Mouse (Mus musculus): ENCODE results near the gene Prr13. TPM values are rescaled to one million over a fixed set of nuclear protein-coding genes. Genes with fewer than 3 reads are reported as not detected.
A peak's percentile ranks its signal among the peaks of the same experiment; 100 is the strongest.

Gene Prr13
- total RNA-seq, 2 experiments from 2014 or later, result 86.2 to 148 TPM

- peak in 1 of 2 experiments; percentile 19 for DNase-seq (ENCODE audit: low spot score in 2 of 2)
These were observed 1.0 kb downstream of the Prr13 start for GRCm38 (mm10) chr15:102459847-102460246.

DNA sequence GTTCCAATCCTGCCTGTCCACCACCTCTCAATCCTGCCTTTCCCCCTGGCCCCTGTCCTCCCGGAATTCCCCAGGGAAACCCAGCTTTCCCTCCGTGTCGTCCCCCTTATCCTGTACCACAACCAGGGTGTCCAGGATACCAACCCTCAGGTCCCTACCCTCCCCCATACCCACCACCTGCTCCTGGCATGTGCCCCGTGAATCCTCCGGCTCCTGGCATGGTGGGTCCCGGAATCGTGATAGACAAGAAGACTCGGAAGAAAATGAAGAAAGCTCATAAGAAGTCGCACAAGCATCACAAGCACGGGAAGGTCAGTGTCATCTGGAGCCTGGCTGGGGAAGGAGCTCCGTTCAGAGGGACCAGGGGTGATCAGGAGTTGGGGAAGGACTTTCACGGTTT is 1.6 kb downstream of the Prr13 start:
- DNase-seq (ENCODE audit: low spot score in 2 of 2), result peak in 1 of 2 experiments; percentile 23

- peak in 1 of 2 experiments; percentile 20 for DNase-seq (ENCODE audit: low spot score in 2 of 2)
These were observed 2.1 kb downstream of the Prr13 start for GRCm38 (mm10) chr15:102460971-102461370.

- DNase-seq (ENCODE audit: low spot score in 2 of 2), result peak in 1 of 2 experiments; percentile 19
These were observed 2.7 kb downstream of the Prr13 start for GRCm38 (mm10) chr15:102461430-102462075.

DNA sequence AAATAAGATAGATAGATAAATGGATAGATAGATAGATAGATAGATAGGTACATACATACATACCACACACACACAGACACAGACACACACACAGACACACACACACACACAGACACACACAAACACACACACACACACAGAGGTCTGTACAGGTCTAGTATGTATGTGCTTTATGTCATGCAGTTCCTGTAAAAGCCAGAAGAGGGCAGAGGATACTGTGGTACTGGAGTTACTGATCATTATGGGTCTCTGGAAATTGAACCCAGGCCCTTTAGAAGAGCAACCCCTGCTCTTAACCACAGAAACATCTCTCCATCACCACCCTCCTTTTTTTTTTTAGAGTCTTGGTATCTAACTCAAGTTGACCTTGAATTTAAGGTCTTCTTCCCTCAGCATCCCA is 4.8 kb downstream of the Prr13 start:
- DNase-seq (ENCODE audit: low spot score in 2 of 2), result no peak

DNA sequence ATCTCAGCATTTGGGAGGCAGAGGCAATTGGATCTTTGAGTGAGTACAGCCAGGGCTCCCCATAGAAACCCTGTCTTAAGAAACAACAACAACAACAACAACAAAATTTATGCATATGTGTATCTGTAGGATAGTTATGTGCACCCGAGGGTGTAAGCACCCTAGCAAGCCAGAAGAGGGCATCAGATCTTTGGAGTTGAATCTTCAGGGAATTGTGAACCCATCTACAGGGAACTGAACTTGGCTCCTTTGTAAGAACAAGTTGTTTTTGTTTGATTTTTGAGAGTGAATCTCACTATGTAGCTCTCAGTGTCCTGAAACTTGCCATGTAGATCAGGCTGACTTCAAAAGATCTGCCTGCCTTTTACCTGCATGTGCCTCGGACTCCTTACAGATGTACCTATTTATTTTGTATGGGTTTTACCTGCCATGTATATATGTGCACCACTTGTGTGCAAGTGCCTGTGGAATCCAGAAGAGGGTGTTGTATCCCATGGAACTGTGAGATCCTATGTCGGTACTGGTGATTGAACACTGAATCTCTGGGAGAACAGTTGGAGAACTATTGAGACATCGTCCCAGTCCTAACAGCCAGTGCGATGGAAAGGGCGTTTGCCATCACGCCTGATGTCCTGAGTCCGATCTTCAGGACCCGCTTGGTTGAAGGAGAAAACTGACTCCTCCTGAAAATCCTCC is 10.0 kb downstream of the Prr13 start:
- DNase-seq (ENCODE audit: low spot score in 2 of 2), result no peak

DNA sequence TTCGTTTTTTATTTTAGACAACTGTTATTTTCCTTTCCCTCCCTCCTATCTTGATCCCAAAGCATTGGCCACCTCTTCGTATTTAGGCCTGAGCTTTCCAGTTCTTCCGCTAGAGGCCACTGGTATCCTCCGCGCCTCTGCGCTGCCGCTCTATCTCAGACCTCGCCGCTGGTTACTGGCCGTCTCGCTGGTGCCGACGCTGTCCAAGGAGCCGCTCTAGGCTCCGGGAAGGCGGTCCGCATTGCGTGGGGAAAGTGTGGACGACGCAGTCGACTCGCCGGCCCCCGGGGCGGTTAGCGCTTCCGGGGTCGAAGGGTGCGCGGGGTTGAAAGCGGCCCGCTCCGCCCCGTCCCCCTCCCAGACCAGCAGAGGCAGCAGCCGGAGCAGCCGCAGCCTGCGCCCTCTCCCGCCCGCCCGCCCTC is 11.4 kb downstream of the Prr13 start, which contains the start of gene Pcbp2:
Pcbp2 (plus strand) TSS at position 357 of the 422 bp plus-strand sequence.
- DNase-seq (ENCODE audit: low spot score in 2 of 2), result peak; percentile 90 to 92

- DNase-seq (ENCODE audit: low spot score in 2 of 2), result peak; percentile 73 to 77
These were observed 11.9 kb downstream of the Prr13 start for GRCm38 (mm10) chr15:102470605-102471294.

DNA sequence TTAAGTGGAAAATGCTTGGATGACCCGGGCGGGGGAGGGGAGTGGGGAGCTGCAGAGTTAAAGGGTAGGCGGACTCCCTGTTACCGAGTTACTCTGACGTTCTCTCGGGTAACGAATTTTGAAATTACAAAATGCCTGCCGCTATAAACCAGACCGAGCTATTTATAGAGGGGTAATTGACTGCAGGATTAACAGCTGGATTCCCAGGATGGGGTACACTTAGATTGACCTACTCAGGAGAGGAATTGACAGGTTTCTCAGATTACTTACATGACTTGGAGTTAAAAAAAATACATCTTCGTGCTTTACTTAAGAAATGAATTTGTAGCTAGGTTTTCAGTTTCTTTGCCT is 12.4 kb downstream of the Prr13 start:
- no peak for DNase-seq (ENCODE audit: low spot score in 2 of 2)

GRCm38 (mm10) chr15:102471727-102472126 is 12.9 kb downstream of the Prr13 start:
- no peak for DNase-seq (ENCODE audit: low spot score in 2 of 2)

DNA sequence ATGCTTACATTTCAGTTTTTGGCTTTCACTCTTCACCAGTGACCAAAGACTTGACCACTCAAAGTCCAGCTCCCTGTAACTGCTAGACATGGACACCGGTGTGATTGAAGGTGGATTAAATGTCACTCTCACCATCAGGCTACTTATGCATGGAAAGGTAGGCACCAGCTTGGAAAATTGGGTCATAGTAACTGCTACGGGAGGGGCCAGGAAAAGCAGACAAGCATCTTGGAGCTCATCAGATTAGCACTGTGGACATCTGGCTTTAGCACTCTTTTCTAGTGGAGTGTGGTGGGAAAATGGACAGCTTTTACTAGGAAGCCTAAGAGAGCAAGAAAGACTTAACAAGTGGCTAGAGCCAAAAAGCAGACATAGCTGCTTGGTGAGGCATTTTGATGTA is 14.4 kb downstream of the Prr13 start:
- DNase-seq (ENCODE audit: low spot score in 2 of 2), result no peak

DNA sequence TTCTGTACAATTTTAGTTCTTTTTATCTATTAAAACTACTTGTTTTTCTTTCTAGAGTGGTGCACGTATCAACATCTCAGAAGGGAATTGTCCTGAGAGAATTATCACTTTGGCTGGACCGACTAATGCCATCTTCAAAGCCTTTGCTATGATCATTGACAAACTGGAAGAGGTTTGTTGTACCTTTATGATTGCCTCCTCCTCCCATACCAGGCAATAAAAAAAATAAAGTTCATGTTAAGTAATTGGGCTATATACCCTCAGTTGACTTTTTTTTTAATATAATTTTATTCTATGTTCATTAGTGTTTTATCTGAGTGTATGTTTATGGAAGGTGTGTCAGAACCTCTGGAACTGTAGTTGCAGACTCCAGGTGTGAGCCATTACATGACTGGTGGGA is 15.7 kb downstream of the Prr13 start:
- no peak for DNase-seq (ENCODE audit: low spot score in 2 of 2)

DNA sequence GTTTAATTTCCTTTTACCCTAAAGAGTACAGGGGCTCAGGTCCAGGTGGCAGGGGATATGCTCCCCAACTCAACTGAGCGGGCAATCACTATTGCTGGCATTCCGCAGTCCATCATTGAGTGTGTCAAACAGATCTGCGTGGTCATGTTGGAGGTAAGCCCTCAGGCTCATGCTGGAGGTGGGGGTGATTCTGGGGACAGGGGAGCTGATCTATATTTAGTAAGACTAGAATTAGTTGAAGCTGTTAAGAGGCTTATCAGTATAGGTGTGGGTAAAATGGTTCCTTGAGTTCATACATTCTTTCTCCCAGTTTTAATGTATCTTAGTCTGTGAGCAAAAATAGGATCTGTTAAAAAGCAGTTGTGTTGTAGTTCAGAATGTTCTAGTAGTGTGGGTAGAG is 24.3 kb downstream of the Prr13 start:
- no peak for DNase-seq (ENCODE audit: low spot score in 2 of 2)

- DNase-seq (ENCODE audit: low spot score in 2 of 2), result no peak
These were observed 27.0 kb downstream of the Prr13 start for GRCm38 (mm10) chr15:102485853-102486252.

- DNase-seq (ENCODE audit: low spot score in 2 of 2), result no peak
These were observed 28.8 kb downstream of the Prr13 start for GRCm38 (mm10) chr15:102487664-102488063.

DNA sequence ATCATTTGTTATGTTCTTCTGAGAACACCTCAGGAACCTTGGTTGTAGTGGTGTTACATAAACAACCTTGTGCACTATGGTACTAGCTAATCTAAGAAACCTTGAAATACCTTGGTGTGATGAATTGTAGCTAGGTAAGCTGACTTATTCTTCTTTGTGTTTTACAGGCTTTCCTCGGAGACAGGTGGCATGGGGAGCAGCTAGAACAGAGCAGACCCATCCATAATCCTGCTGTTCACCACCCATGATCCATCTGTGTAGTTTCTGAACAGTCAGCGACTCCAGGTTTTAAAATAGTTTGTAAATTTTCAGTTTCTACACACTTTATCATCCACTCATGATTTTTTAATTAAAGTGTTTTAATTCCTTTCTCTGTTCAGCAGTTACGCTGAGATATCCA is 39.5 kb downstream of the Prr13 start:
- no peak for DNase-seq (ENCODE audit: low spot score in 2 of 2)

- DNase-seq (ENCODE audit: low spot score in 2 of 2), result no peak
These were observed 40.5 kb downstream of the Prr13 start for GRCm38 (mm10) chr15:102499370-102499769.

- no peak for DNase-seq (ENCODE audit: low spot score in 2 of 2)
These were observed 41.0 kb downstream of the Prr13 start for GRCm38 (mm10) chr15:102499851-102500250.

- no peak for DNase-seq (ENCODE audit: low spot score in 2 of 2)
These were observed 41.7 kb downstream of the Prr13 start for GRCm38 (mm10) chr15:102500479-102500878.

DNA sequence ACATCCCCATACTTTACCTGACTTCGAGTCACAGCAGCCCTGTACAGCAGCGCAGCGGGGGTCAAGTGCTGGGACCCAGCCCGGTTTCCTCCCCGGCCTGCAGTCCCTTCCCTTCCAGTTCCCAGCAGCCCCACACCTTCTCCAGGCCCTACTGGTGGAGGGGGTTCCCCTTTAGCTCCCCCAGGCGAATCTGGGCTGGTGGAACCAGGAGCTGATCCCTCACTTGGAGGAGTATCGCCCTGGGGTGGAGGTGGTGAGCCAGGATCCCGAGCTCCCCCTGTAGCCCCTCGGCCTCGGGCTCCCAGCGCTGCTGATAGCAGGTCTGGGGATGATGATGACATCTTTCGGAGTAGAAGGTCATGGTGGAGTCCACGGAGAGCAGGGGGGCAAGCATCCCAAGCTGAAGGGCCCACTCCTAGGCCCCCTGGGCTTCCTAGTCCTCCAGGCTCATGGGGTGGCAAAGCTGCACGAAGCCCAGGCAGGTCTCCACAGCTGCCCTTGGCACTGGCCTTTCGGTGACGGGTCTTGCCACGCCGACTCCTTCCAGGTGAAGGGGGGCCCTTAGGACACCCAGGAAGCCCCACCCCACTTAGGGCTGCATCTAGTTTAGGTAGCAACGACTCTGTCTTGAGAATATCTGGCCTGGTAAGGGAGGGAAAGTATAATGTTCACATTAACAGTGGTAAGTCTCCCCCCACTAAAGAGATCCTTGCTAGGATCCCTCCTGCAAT is 42.4 kb downstream of the Prr13 start:
- DNase-seq (ENCODE audit: low spot score in 2 of 2), result no peak

GRCm38 (mm10) chr15:102502254-102502840 is 43.5 kb downstream of the Prr13 start:
- DNase-seq (ENCODE audit: low spot score in 2 of 2), result no peak
